Mouse (Mus musculus): ENCODE measurements around the gene Dhdh. TPM values are rescaled to one million over a fixed set of nuclear protein-coding genes. Genes with fewer than 3 reads are reported as not detected.

Dhdh gene
- polyA plus RNA-seq, 1 experiment from 2014 or later, result 5.8 TPM

Small RNAs within 50 kb of the gene (microRNA-seq; reads per million reads assigned to microRNA genes)
- 6.7 reads per million, percentile 17 among the genes with 10 or more reads in this experiment for gene Gm22133 (ENCODE audit: borderline number of aligned reads)

Other genes starting within 250 kb of the Dhdh start
- gene Cd37, start 249.7 kb downstream of the Dhdh start, polyA plus RNA-seq (2014; fragmentation: Nextera tagmentation; extraction: Ambion mirVana), result 14.4 and 19.5 TPM in 2 replicates
- gene Slc6a16, start 247.7 kb downstream of the Dhdh start, polyA plus RNA-seq (2014; fragmentation: Nextera tagmentation; extraction: Ambion mirVana), result 0.19 TPM in 1 of 2 replicates, not detected in the other
- not detected in 2 replicates for gene Slc6a21, start 211.3 kb downstream of the Dhdh start, polyA plus RNA-seq (2014; fragmentation: Nextera tagmentation; extraction: Ambion mirVana)
- 2.3 and 3.9 TPM in 2 replicates for gene Trpm4, start 155.0 kb downstream of the Dhdh start, polyA plus RNA-seq (2014; fragmentation: Nextera tagmentation; extraction: Ambion mirVana)
- 0.12 and 0.30 TPM in 2 replicates for gene Hrc, start 153.5 kb downstream of the Dhdh start, polyA plus RNA-seq (2014; fragmentation: Nextera tagmentation; extraction: Ambion mirVana)
- 2.0 and 2.1 TPM in 2 replicates for gene Ppfia3, start 121.8 kb downstream of the Dhdh start, polyA plus RNA-seq (2014; fragmentation: Nextera tagmentation; extraction: Ambion mirVana)
- gene Lin7b, start 118.2 kb downstream of the Dhdh start, polyA plus RNA-seq (2014; fragmentation: Nextera tagmentation; extraction: Ambion mirVana), result 0.35 TPM in 1 of 2 replicates, not detected in the other
- gene Snrnp70, start 93.1 kb downstream of the Dhdh start, polyA plus RNA-seq (2014; fragmentation: Nextera tagmentation; extraction: Ambion mirVana), result 51.6 and 64.4 TPM in 2 replicates
- 0.18 TPM in 1 of 2 replicates, not detected in the other for gene Kcna7, start 83.2 kb downstream of the Dhdh start, polyA plus RNA-seq (2014; fragmentation: Nextera tagmentation; extraction: Ambion mirVana)
- 2.0 and 2.5 TPM in 2 replicates for gene Ntf5, start 75.1 kb downstream of the Dhdh start, polyA plus RNA-seq (2014; fragmentation: Nextera tagmentation; extraction: Ambion mirVana)
- gene Lhb, start 68.0 kb downstream of the Dhdh start, polyA plus RNA-seq (2014; fragmentation: Nextera tagmentation; extraction: Ambion mirVana), result 0.26 TPM in 1 of 2 replicates, not detected in the other
- gene Gys1, start 54.0 kb downstream of the Dhdh start, polyA plus RNA-seq (2014; fragmentation: Nextera tagmentation; extraction: Ambion mirVana), result 21.4 and 23.7 TPM in 2 replicates
- gene Ruvbl2, start 50.7 kb downstream of the Dhdh start, polyA plus RNA-seq (2014; fragmentation: Nextera tagmentation; extraction: Ambion mirVana), result 240 and 250 TPM in 2 replicates
- gene Ftl1, start 28.9 kb downstream of the Dhdh start, polyA plus RNA-seq (2014; fragmentation: Nextera tagmentation; extraction: Ambion mirVana), result 6,297 and 6,318 TPM in 2 replicates
- 190 and 212 TPM in 2 replicates for gene Bax, start 21.9 kb downstream of the Dhdh start, polyA plus RNA-seq (2014; fragmentation: Nextera tagmentation; extraction: Ambion mirVana)
- gene Tulp2, start 6.9 kb downstream of the Dhdh start, polyA plus RNA-seq (2014; fragmentation: Nextera tagmentation; extraction: Ambion mirVana), result 2.3 and 3.2 TPM in 2 replicates
- gene Gm45808, start 2.0 kb downstream of the Dhdh start, polyA plus RNA-seq (2014; fragmentation: Nextera tagmentation; extraction: Ambion mirVana), result not detected in 2 replicates
- 149 and 153 TPM in 2 replicates for gene Nucb1, start 21.6 kb upstream of the Dhdh start, polyA plus RNA-seq (2014; fragmentation: Nextera tagmentation; extraction: Ambion mirVana)
- 61.6 and 62.0 TPM in 2 replicates for gene Ppp1r15a, start 37.5 kb upstream of the Dhdh start, polyA plus RNA-seq (2014; fragmentation: Nextera tagmentation; extraction: Ambion mirVana)
- gene Plekha4, start 37.5 kb upstream of the Dhdh start, polyA plus RNA-seq (2014; fragmentation: Nextera tagmentation; extraction: Ambion mirVana), result 0.64 and 0.89 TPM in 2 replicates
- gene Hsd17b14, start 66.1 kb upstream of the Dhdh start, polyA plus RNA-seq (2014; fragmentation: Nextera tagmentation; extraction: Ambion mirVana), result 2.8 and 5.4 TPM in 2 replicates
- 84.7 and 90.1 TPM in 2 replicates for gene Bcat2, start 81.3 kb upstream of the Dhdh start, polyA plus RNA-seq (2014; fragmentation: Nextera tagmentation; extraction: Ambion mirVana)
- 0.23 TPM in 1 of 2 replicates, not detected in the other for gene Fgf21, start 126.7 kb upstream of the Dhdh start, polyA plus RNA-seq (2014; fragmentation: Nextera tagmentation; extraction: Ambion mirVana)
- gene Fut1, start 128.5 kb upstream of the Dhdh start, polyA plus RNA-seq (2014; fragmentation: Nextera tagmentation; extraction: Ambion mirVana), result not detected in 2 replicates
- 0.21 and 0.22 TPM in 2 replicates for gene Izumo1, start 133.0 kb upstream of the Dhdh start, polyA plus RNA-seq (2014; fragmentation: Nextera tagmentation; extraction: Ambion mirVana)
- gene Rasip1, start 138.7 kb upstream of the Dhdh start, polyA plus RNA-seq (2014; fragmentation: Nextera tagmentation; extraction: Ambion mirVana), result 8.0 and 9.3 TPM in 2 replicates
- gene Mamstr, start 151.2 kb upstream of the Dhdh start, polyA plus RNA-seq (2014; fragmentation: Nextera tagmentation; extraction: Ambion mirVana), result 0.69 and 0.73 TPM in 2 replicates
- gene Fut2, start 177.6 kb upstream of the Dhdh start, polyA plus RNA-seq (2014; fragmentation: Nextera tagmentation; extraction: Ambion mirVana), result 0.08 TPM in 1 of 2 replicates, not detected in the other
- gene Ntn5, start 195.2 kb upstream of the Dhdh start, polyA plus RNA-seq (2014; fragmentation: Nextera tagmentation; extraction: Ambion mirVana), result 0.23 TPM in 1 of 2 replicates, not detected in the other
- 0.30 and 0.33 TPM in 2 replicates for gene Sec1, start 205.6 kb upstream of the Dhdh start, polyA plus RNA-seq (2014; fragmentation: Nextera tagmentation; extraction: Ambion mirVana)
- 1.0 and 1.2 TPM in 2 replicates for gene Car11, start 211.0 kb upstream of the Dhdh start, polyA plus RNA-seq (2014; fragmentation: Nextera tagmentation; extraction: Ambion mirVana)
- gene Dbp, start 216.3 kb upstream of the Dhdh start, polyA plus RNA-seq (2014; fragmentation: Nextera tagmentation; extraction: Ambion mirVana), result 1.8 and 1.9 TPM in 2 replicates
- gene Rpl18, start 226.7 kb upstream of the Dhdh start, polyA plus RNA-seq (2014; fragmentation: Nextera tagmentation; extraction: Ambion mirVana), result 1,405 and 1,469 TPM in 2 replicates
- gene Sphk2, start 229.2 kb upstream of the Dhdh start, polyA plus RNA-seq (2014; fragmentation: Nextera tagmentation; extraction: Ambion mirVana), result 24.2 and 25.6 TPM in 2 replicates
- gene Fam83e, start 232.4 kb upstream of the Dhdh start, polyA plus RNA-seq (2014; fragmentation: Nextera tagmentation; extraction: Ambion mirVana), result 0.77 and 1.1 TPM in 2 replicates
- gene Spaca4, start 237.0 kb upstream of the Dhdh start, polyA plus RNA-seq (2014; fragmentation: Nextera tagmentation; extraction: Ambion mirVana), result not detected in 2 replicates

Data from liver, embryonic 11.5 days (tissue).